Mouse (Mus musculus) naive thymus-derived CD4-positive, alpha-beta T cell, adult 5 months (primary cell): ENCODE data around the gene Cntn2. TPM values are rescaled to one million over a fixed set of nuclear protein-coding genes. Genes with fewer than 3 reads are reported as not detected.

Experiments used
- polyA plus RNA-seq: library from polyadenylated mRNA; unstranded; fragments of 100-300 nt; shearing (Covaris generic); gene quantifications from one replicate; pipeline ENCODE4 v1.2.1, GENCODE M21; 2017

Gene Cntn2
- polyA plus RNA-seq, result not detected

GRCm38 (mm10) chr1:132542762-132543306 lies at the start of gene Cntn2:
Gene Cntn2 (minus strand): TSS chr1:132543256.

DNA sequence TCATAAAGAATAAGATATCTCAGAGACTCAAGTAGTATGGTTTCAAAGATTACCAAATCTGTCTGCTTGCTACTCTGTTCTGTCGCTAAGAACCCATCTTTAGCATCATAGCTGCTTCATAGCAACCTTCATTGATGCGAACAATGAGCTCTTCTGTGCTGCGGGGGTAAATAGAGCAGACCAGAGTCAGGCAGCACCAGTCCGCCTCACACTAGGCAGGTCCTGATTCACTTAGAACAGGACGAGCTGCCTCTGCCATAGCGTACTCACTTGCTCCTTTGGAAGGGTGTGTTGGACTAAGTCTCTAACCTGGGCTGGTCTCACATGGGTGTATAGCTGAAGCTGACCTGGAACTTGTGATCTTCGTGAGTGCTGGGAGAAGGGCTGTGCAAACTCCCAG lies 37.0 kb downstream of the Cntn2 start, which contains the start of gene Tmem81:
Gene Tmem81, plus strand, starts transcription at position 173 of the 400 bp plus-strand sequence.

DNA sequence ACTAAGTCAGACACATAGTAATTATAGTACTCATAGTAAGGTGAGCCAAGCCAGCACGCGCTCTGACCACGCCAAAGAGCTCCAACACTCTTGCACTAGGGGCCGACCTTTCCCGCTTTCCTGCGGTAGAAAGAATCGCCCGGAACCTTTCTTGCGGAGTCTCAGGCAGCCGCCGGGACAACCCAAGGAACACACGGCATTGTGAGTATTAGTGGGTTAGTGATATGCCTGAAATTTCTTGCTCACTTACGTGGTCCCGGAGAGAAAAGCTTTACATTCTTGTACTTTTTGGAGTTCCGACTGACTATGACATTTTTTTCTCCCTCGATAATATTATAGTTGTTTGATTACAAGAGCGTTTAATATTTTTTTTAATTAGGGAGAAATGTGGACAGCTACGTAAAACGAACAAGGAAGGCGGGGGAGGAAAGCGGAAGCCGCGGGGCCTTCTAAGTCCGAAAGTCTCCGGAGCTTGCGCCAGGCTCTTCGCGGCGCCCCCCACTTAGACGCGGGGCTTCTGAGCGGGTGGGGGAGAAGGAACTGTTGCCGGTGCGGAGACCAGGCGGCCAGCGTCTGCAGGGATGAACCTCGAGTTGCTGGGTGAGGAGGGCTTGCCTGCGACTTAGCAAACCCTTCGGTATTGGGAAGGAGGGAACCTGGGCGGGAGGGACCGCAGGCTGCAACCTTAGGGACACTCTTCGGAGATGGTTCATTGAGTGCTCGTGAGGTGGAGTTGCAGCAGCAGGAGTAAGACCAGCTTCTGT lies 65.9 kb downstream of the Cntn2 start, which contains the start of gene Rbbp5:
Gene Rbbp5, plus strand, starts transcription at position 438 of the 764 bp plus-strand sequence.

Other genes starting within 250 kb of the Cntn2 start
- 0.07 TPM for gene Klhdc8a, start 244.6 kb downstream of the Cntn2 start, polyA plus RNA-seq
- 11.6 TPM for gene Nuak2, start 227.1 kb downstream of the Cntn2 start, polyA plus RNA-seq
- gene Tmcc2, start 152.0 kb downstream of the Cntn2 start, polyA plus RNA-seq, result 0.26 TPM
- gene Dstyk, start 125.7 kb downstream of the Cntn2 start, polyA plus RNA-seq, result 9.1 TPM
- 54.7 TPM for gene Rbbp5, start 65.9 kb downstream of the Cntn2 start, polyA plus RNA-seq
- 6.4 TPM for gene Tmem81, start 37.0 kb downstream of the Cntn2 start, polyA plus RNA-seq
- not detected for gene Nfasc, start 198.5 kb upstream of the Cntn2 start, polyA plus RNA-seq